Mouse (Mus musculus): ENCODE measurements around the gene Olfr282. TPM values are rescaled to one million over a fixed set of nuclear protein-coding genes. Genes with fewer than 3 reads are reported as not detected.

The Olfr282 gene
- total RNA-seq, 2 experiments from 2014 or later = not detected

DNA sequence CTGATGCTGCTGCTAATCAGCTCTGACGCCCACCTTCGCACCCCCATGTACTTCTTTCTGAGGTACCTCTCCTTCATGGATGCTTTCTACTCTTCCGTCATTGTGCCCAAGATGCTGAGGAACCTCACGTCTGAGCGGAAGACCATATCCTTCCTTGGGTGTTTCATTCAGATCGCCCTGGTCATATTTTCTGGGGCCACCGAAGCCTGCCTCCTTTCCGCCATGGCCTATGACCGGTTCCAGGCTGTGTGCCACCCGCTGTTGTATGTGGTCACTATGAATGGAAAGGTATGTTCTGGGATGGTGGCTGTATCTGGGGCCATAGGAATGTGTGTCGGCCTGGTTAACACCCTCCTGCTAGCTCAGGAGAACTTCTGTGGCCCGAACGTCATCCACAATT is 40.5 kb downstream of the Olfr282 start:
- ATAC-seq (replicated peaks; ENCODE audit: poor library complexity, severe bottlenecking) = no peak

DNA sequence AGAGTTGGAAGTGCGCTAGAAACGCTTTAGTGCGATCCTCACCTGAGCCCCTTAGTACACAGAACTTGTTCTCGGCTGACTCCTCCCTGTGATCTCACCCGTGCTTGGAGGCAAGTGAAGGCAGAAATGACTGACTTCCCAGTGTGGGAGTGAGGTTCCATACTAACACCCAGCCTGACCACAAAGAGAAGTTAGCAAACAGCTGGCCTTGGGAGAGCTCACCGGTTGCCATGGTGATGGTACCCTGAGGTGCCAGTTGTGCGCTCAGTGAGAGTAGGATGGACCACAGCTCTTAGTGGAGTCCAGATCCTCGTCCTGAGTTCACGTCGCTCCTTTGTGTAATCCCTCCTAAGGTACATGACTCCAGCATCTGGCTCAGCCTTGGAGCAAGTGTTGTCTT is 43.9 kb downstream of the Olfr282 start:
- ATAC-seq (replicated peaks; ENCODE audit: poor library complexity, severe bottlenecking) = 0 out of 2 replicates have a peak, but pooled peaks have one; percentile 5

DNA sequence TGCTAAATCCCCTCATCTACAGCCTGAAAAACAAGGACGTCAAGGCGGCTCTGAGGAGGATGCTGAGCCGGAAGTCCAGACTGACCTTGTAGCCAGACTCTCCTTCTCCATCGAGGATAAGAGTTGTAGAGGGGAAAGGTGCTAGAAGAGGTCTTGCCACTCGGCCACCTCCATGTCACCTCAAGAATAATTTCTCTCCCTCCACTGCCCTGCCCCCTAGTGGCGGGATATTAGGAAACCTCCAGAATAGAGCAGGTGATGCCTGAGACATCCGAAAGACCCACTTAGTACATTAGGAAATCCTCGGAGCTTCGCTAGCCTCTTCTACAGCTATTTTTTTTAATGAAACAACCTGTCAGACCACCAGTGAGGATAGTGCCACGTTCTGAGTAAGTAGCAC is 44.4 kb downstream of the Olfr282 start:
- peak; percentile 61 for ATAC-seq (replicated peaks; ENCODE audit: poor library complexity, severe bottlenecking)

DNA sequence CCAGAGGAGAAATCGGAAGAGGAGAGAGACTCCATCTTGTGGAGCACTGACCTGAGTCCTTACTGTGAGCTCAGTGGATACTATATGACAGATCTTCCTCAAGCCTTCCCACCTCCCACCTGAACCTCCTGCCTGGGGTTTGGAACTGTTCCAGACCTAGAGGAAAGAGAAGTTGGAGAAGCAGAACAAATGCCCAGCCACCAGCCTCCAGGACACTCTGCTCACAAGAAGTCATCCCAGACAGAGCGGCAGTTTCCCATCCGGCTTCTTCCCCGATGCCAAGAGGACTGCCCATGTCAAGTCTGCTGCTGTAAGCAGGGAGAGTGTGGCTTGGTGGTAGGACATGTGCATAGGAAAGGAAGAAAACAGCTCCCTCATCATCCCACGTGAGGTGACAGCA is 45.3 kb downstream of the Olfr282 start:
- no peak for ATAC-seq (replicated peaks; ENCODE audit: poor library complexity, severe bottlenecking)

DNA sequence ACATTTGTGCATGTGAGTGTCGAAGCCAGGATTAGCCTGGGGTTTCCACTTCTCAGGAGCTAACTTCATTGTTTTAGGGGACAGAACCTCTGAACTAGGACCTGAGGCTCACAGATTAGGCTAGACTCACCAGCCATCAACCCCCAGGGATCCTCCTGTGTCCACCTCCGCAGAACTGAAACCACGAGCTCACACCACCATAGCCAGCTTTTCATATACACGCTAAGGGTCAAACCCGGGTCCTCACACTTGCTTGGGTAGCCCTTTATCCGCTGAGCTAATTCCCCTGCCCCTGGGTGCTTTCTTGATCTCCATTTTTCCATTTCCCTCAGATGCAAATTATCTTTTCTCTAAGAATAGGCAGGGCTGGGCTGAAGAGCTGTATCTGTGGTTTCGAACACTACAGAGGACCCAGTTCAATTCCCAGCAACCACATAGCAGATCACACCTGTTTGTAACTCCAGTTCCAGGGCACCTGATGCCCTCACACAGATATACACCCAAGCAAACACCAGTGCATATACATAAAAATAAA is 48.6 kb downstream of the Olfr282 start:
- no peak for ATAC-seq (replicated peaks; ENCODE audit: poor library complexity, severe bottlenecking)

DNA sequence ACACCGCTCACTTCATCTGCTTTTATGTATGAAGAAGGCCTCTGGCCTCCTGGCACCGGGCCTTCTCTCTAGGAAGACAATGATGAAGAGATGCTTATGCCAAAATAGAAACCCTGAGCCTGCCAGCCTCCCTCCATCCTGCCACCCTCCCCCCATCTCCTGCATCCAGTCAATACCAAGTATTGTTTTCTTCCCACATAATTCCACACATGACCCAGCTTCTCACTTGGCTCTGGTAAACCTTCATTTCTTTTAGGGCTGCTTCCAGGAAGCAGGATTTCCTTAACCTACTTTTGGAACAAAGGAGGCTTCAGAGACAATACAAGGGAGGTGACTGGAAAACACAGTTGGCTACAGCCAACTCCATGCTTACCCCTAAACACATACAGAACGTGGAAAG is 51.7 kb downstream of the Olfr282 start, which contains the start of gene Lalba:
Gene Lalba (minus strand): TSS at position 21 of the 400 bp plus-strand sequence.
- ATAC-seq (replicated peaks; ENCODE audit: poor library complexity, severe bottlenecking) = no peak

DNA sequence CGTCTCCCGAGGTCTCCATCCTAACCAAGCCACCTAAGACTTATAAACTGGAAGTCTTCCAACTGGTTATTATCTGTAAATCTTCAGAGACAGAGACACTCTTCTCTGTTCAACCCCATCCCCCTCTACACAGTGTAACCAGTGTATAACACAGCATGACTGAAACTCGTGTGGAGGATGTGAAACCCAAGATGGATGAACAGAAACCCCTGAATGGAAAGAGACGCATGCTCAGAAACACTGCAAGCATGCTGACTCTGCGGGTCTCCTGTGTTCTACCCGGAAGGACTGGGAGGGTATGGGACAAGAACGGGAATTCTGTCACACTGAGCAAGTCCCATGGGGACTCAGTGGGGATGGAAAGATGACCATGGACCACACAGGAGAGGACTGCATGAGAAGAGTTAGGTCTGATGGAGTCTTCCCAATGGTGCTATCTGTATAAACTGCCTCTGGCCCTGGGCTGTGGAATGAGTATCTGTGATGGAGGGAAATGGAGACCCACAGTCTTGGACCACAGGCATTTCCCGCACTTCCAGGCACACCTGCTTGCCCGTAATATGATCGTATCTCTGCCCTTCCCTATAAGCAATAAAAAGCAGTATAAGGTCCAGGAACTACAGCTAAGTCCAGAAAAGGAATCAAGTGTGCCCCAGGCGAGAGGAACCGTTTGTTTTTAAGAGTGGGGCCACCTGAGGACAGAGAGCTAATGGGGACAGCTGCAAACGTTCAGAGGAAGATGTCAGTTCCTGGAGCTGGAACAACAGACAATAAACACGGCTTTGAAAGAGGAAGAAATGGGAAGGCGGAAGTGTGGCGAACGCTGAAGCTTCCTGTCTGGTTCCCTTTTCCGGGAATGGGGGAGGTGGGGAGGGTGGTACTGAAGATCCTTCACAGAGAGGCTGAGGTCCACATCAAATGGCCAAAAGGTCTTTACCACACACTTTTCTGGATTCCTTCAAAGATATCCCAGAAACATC is 53.2 kb downstream of the Olfr282 start:
- peak; percentile 90 for ATAC-seq (replicated peaks; ENCODE audit: poor library complexity, severe bottlenecking)

DNA sequence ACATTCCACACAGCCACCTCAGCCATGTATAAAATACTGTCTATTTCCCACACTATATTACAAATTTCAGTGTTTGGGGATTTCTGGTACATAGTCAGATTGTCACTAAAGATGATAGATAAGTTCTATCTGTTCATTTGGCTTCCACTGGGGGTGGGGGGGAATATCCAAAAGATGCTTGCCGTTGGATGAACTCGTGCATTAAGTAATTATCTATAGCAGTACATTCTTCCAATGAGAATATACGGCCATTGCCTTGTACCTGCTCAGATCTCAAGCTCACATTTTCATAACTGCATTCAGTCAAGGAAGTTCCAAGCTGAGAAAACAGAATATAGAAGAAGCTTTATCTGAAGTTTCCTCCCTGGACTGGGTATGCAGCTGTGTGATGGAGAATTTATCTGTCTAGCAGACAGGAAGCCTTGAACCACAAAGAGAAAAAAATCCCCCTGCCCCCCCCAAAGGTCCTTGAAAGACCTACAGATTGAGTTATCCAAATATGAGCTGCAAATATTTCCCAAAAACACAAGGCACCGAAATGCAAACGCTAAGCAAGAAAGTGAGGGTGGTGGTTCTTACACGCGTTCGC is 55.5 kb downstream of the Olfr282 start:
- ATAC-seq (replicated peaks; ENCODE audit: poor library complexity, severe bottlenecking) = no peak

Other genes with a start within 250 kb of the Olfr282 start
- gene Olfr288, start 235.7 kb upstream of the Olfr282 start, total RNA-seq (2014; fragmentation: Nextera tagmentation) = not detected in 2 replicates
- not detected in 2 replicates for gene Olfr288, start 235.7 kb upstream of the Olfr282 start, total RNA-seq (2017)
- gene Gm44579, start 210.2 kb upstream of the Olfr282 start, total RNA-seq (2014; fragmentation: Nextera tagmentation) = not detected in 2 replicates
- gene Gm44579, start 210.2 kb upstream of the Olfr282 start, total RNA-seq (2017) = not detected in 2 replicates
- gene Olfr287, start 210.2 kb upstream of the Olfr282 start, total RNA-seq (2014; fragmentation: Nextera tagmentation) = not detected in 2 replicates
- gene Olfr287, start 210.2 kb upstream of the Olfr282 start, total RNA-seq (2017) = not detected in 2 replicates
- gene Olfr286, start 196.8 kb upstream of the Olfr282 start, total RNA-seq (2014; fragmentation: Nextera tagmentation) = 0.36 TPM in 1 of 2 replicates, not detected in the other
- gene Olfr286, start 196.8 kb upstream of the Olfr282 start, total RNA-seq (2017) = 0.86 TPM in 1 of 2 replicates, not detected in the other
- gene H1fnt, start 173.9 kb upstream of the Olfr282 start, total RNA-seq (2014; fragmentation: Nextera tagmentation) = not detected in 2 replicates
- gene H1fnt, start 173.9 kb upstream of the Olfr282 start, total RNA-seq (2017) = not detected in 2 replicates
- gene Zfp641, start 135.1 kb upstream of the Olfr282 start, total RNA-seq (2014; fragmentation: Nextera tagmentation) = not detected in 2 replicates
- gene Zfp641, start 135.1 kb upstream of the Olfr282 start, total RNA-seq (2017) = not detected in 2 replicates
- not detected in 2 replicates for gene Olfr285, start 113.9 kb upstream of the Olfr282 start, total RNA-seq (2014; fragmentation: Nextera tagmentation)
- gene Olfr285, start 113.9 kb upstream of the Olfr282 start, total RNA-seq (2017) = not detected in 2 replicates
- gene Olfr284, start 90.2 kb upstream of the Olfr282 start, total RNA-seq (2014; fragmentation: Nextera tagmentation) = not detected in 2 replicates
- gene Olfr284, start 90.2 kb upstream of the Olfr282 start, total RNA-seq (2017) = not detected in 2 replicates
- gene Olfr283, start 50.3 kb upstream of the Olfr282 start, total RNA-seq (2014; fragmentation: Nextera tagmentation) = not detected in 2 replicates
- gene Olfr283, start 50.3 kb upstream of the Olfr282 start, total RNA-seq (2017) = not detected in 2 replicates
- gene Olfr281, start 21.4 kb downstream of the Olfr282 start, total RNA-seq (2014; fragmentation: Nextera tagmentation) = not detected in 2 replicates
- gene Olfr281, start 21.4 kb downstream of the Olfr282 start, total RNA-seq (2017) = not detected in 2 replicates
- gene OR5BS1P, start 38.7 kb downstream of the Olfr282 start, total RNA-seq (2014; fragmentation: Nextera tagmentation) = not detected in 2 replicates
- not detected in 2 replicates for gene OR5BS1P, start 38.7 kb downstream of the Olfr282 start, total RNA-seq (2017)
- gene Lalba, start 51.5 kb downstream of the Olfr282 start, total RNA-seq (2014; fragmentation: Nextera tagmentation) = not detected in 2 replicates
- not detected in 2 replicates for gene Lalba, start 51.5 kb downstream of the Olfr282 start, total RNA-seq (2017)
- not detected in 2 replicates for gene Olfr279, start 61.2 kb downstream of the Olfr282 start, total RNA-seq (2014; fragmentation: Nextera tagmentation)
- gene Olfr279, start 61.2 kb downstream of the Olfr282 start, total RNA-seq (2017) = not detected in 2 replicates
- 67.5 and 74.5 TPM in 2 replicates for gene Kansl2, start 103.0 kb downstream of the Olfr282 start, total RNA-seq (2014; fragmentation: Nextera tagmentation)
- 58.9 and 61.0 TPM in 2 replicates for gene Kansl2, start 103.0 kb downstream of the Olfr282 start, total RNA-seq (2017)
- 53.4 and 57.0 TPM in 2 replicates for gene Ccnt1, start 139.7 kb downstream of the Olfr282 start, total RNA-seq (2014; fragmentation: Nextera tagmentation)
- gene Ccnt1, start 139.7 kb downstream of the Olfr282 start, total RNA-seq (2017) = 57.3 and 70.4 TPM in 2 replicates
- not detected in 2 replicates for gene 4930415O20Rik, start 139.8 kb downstream of the Olfr282 start, total RNA-seq (2014; fragmentation: Nextera tagmentation)
- gene 4930415O20Rik, start 139.8 kb downstream of the Olfr282 start, total RNA-seq (2017) = not detected in 2 replicates
- gene Adcy6, start 178.9 kb downstream of the Olfr282 start, total RNA-seq (2014; fragmentation: Nextera tagmentation) = 1.8 and 3.1 TPM in 2 replicates
- gene Adcy6, start 178.9 kb downstream of the Olfr282 start, total RNA-seq (2017) = 2.1 and 2.9 TPM in 2 replicates
- gene Cacnb3, start 199.6 kb downstream of the Olfr282 start, total RNA-seq (2014; fragmentation: Nextera tagmentation) = not detected in 2 replicates
- gene Cacnb3, start 199.6 kb downstream of the Olfr282 start, total RNA-seq (2017) = not detected in 2 replicates
- gene Ddx23, start 231.7 kb downstream of the Olfr282 start, total RNA-seq (2014; fragmentation: Nextera tagmentation) = 76.1 and 82.1 TPM in 2 replicates
- 79.5 and 103 TPM in 2 replicates for gene Ddx23, start 231.7 kb downstream of the Olfr282 start, total RNA-seq (2017)
- 0.11 and 0.39 TPM in 2 replicates for gene Rnd1, start 246.2 kb downstream of the Olfr282 start, total RNA-seq (2014; fragmentation: Nextera tagmentation)
- 0.67 and 2.7 TPM in 2 replicates for gene Rnd1, start 246.2 kb downstream of the Olfr282 start, total RNA-seq (2017)